Mouse (Mus musculus) heart, embryonic 15.5 days (tissue): ENCODE measurements at regions not wholly inside any gene's neighbourhood (a gene's known extent, or its start where the extent isn't known, plus 50 kb on each side); places are given as distances from the start of the nearest gene placed in this dataset.
A peak's percentile ranks its signal among the peaks of the same experiment; 100 is the strongest.

Experiments used
- ATAC-seq: fragments of 200-750 bp; cut with Nextera tagmentation; replicated peaks from 2 replicates; pipeline ENCODE4 v1.8.0; 2017; ENCODE audit warnings: low read depth, moderate TSS enrichment; ENCODE audit not compliant: insufficient number of reproducible peaks, insufficient read depth, low FRiP score
- H3K27ac ChIP-seq: fragments of 300-500 bp; sonication (generic); 2 replicates; pipeline ENCODE4 v1.5.1; 2015; ENCODE audit warnings: mild to moderate bottlenecking, inconsistent platforms
- H3K27me3 ChIP-seq: fragments of 300-500 bp; sonication (generic); 2 replicates; pipeline ENCODE4 v1.6.1; 2015; ENCODE audit warnings: inconsistent platforms
- H3K36me3 ChIP-seq: fragments of 300-500 bp; sonication (generic); 2 replicates; pipeline ENCODE4 v1.6.1; 2015; ENCODE audit warnings: mild to moderate bottlenecking, inconsistent platforms
- H3K4me1 ChIP-seq: fragments of 300-500 bp; sonication (generic); replicated peaks from 2 replicates; pipeline ENCODE4 v1.6.1; 2015; ENCODE audit warnings: inconsistent platforms
- H3K4me2 ChIP-seq: fragments of 300-500 bp; sonication (generic); 2 replicates; pipeline ENCODE4 v1.6.1; 2015; ENCODE audit warnings: inconsistent platforms, mild to moderate bottlenecking, moderate library complexity
- H3K4me3 ChIP-seq: fragments of 300-500 bp; sonication (generic); 2 replicates; pipeline ENCODE4 v1.5.1; 2015; ENCODE audit warnings: mild to moderate bottlenecking, inconsistent platforms
- H3K9ac ChIP-seq: fragments of 300-500 bp; sonication (generic); 2 replicates; pipeline ENCODE4 v1.6.1; 2015; ENCODE audit warnings: mild to moderate bottlenecking, inconsistent platforms
- H3K9me3 ChIP-seq: fragments of 300-500 bp; sonication (generic); replicated peaks from 2 replicates; pipeline ENCODE4 v1.6.1; 2016; ENCODE audit warnings: inconsistent platforms
- WGBS: fragments of 180-500 bp; shearing (Covaris S2); methylation state at CpG from one replicate; pipeline ENCODE4 v1.1.7; 2015; ENCODE audit warnings: mixed read lengths; 5-methylcytosine and 5-hydroxymethylcytosine counted together

DNA sequence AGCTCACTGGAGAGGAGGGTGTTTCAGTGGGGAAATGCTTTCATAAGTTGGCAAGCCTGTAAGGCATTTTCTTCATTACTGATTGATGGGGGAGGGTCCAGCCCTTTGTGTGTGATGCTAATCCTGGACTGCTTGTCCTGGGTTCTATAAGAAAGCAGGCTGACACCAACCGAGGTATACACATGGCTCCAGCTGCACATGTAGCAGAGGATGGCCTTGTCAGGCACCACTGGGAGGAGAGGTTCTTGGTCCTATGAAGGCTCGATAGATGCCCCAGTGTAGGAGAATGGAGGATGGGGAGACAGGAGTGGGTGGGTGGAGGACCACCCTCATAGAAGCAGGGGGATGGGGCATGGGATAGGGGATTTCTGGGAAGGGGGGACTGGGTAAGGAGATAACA, 151.0 kb downstream of the Fam173b start:
- Histone ChIP-seq H3K27me3 (no peaks in the 10 kb centered on the region), H3K4me2 (no peak overlapping the region), H3K4me3 (no peak overlapping the region), H3K27ac (no peak overlapping the region), H3K4me1 (no peaks in the 10 kb centered on the region), H3K9ac (no peak overlapping the region), H3K9me3 (no peaks in the 10 kb centered on the region), H3K36me3 (no peaks in the 10 kb centered on the region)
- 77% methylated on average over 2 of the region's 2 CpGs for WGBS
- no peak for ATAC-seq

DNA sequence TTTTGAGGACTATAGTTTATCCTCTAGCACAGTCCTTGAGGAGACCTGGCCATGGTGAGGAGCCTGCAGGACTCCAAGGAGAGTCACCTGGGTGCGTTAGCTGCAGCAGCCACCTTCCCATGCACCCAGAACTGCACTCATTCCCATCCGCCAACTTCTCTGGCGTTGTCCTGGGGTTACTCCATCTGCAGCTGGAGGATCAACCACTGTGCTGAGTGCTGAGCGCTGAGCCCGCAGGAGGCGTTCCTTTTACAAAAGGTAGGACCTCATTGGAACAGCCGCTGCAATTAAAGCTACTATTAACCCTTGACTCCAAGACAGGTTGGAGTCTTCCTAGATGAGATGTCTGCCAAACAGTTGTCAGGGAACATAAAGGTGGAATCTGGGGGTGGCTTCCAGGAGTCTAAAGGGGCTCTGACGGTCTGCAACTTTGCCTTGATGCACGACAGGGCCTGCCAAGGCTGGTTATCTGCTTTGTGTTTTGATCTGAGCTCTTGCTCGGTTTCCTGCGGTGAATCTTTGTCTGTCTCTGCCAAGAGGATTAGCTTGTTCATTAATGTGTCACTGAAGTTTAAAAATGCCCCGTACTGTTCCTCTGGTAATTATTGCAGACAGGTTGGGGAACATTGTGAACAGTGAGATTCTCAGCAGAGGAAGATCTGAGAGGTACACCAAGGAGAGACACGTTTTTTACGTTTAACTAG, 152.1 kb downstream of the Fam173b start:
- Histone ChIP-seq H3K9me3 (no peaks in the 10 kb centered on the region), H3K9ac (no peak overlapping the region), H3K4me1 (no peaks in the 10 kb centered on the region), H3K4me2 (no peak overlapping the region), H3K27ac (no peak overlapping the region), H3K36me3 (no peaks in the 10 kb centered on the region), H3K4me3 (no peak overlapping the region), H3K27me3 (no peaks in the 10 kb centered on the region)
- no peak for ATAC-seq
- 45% methylated on average over 14 of the region's 14 CpGs for whole genome bisulfite sequencing

DNA sequence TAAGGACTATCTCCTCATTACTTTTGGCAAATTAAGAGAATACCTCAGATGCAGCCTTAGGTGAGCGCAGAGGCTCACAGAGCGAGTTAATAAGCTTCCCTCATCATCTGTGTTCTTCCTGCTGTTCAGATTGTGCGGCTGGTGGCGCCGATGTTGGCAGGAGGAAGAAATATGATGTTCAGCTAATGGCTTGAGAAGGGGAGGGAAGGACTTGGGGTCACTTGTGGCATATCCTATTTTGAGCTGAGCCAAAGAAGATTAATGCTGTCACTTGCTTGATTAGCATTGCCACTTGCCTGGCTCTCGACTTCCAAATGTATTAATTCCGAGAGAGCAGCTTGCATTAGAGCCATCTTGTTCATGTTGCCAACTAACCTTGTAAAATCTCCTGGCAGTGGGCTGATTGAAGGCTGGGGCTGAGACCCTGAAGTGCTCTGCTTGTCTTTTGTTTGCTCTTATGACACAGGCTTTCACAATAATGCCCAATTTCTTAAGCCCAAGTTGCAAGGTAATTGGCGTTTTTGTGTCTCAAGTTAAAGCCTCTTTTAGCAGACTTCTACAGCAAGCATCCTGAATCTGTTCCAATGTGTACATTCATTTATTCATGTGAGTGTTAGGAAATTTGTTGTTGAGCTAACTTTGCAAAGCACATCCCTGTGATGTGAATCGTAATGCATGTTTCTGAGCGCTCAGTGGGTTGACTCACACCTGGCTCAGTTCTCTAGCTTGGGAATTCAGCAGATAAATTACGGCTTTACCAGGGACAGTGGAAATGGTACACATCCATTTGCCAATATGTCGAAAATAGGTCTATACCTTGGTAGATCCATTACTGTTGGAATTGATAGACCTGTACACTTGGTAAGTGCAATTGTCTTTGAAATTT, 167.6 kb downstream of the Fam173b start:
- no peak for ATAC-seq

DNA sequence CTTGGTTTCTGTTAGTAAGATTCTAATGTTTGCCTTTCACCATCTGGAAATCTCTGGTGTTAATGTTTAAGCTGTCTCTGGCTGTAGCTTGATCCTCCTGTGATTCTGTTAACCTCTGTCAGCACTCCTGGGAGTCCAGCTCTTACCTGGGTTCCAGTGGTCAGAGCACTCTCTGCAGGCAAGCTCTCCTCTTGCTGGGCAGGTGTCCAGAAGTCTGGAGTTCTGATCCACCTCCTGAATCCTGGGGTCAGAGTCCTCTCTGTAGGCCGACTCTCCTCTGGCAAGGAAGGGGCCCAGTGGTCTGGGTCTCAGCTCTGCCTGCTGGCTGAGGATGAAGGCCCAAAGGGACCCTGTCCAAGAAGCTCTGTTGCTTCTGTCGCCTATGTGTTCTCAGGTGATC, 181.4 kb downstream of the Fam173b start:
- H3K36me3 ChIP-seq: no peaks in the 10 kb centered on the region
- H3K27me3 ChIP-seq: no peaks in the 10 kb centered on the region
- no peak overlapping the region for H3K27ac ChIP-seq
- no peak overlapping the region for H3K9ac ChIP-seq
- no peak overlapping the region for H3K4me3 ChIP-seq
- no peak overlapping the region for H3K4me2 ChIP-seq
- WGBS: 71% methylated on average over 2 of the region's 2 CpGs
- H3K4me1 ChIP-seq: no peaks in the 10 kb centered on the region
- no peaks in the 10 kb centered on the region for H3K9me3 ChIP-seq
- ATAC-seq: no peak

More for the DNA sequence above, 167.6 kb downstream of the Fam173b start:
- Histone ChIP-seq H3K4me1 (no peaks in the 10 kb centered on the region), H3K27me3 (no peaks in the 10 kb centered on the region), H3K4me3 (no peak overlapping the region), H3K4me2 (no peak overlapping the region), H3K27ac (no peak overlapping the region), H3K9ac (no peak overlapping the region), H3K9me3 (no peaks in the 10 kb centered on the region; the same call in 1 of the 2 replicates), H3K36me3 (no peaks in the 10 kb centered on the region)
- WGBS: 79% methylated on average over 12 of the region's 12 CpGs

DNA sequence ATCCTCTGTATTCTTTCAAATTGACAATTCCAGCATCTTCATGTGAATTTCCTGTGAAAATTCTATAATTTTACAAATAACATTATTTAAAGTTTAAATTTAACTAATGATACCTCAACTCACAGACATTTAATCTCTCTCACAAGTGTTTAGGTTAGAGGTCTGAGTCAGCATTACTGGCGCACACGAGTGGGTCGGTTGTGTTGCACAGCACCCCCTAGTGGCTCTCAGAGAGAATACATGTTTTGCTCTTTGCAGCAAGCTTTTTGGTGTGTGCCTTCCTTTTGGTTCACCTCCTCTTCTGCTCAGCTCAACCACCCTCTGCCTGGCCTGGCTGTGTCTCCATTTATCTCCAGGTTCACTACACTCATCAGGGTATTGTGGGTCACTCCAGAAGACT, 183.4 kb downstream of the Fam173b start:
- Histone ChIP-seq H3K27ac (no peak overlapping the region), H3K4me3 (no peak overlapping the region), H3K36me3 (no peaks in the 10 kb centered on the region), H3K9ac (no peak overlapping the region), H3K4me2 (no peak overlapping the region), H3K4me1 (no peaks in the 10 kb centered on the region), H3K27me3 (no peaks in the 10 kb centered on the region), H3K9me3 (no peaks in the 10 kb centered on the region)
- 73% methylated on average over 3 of the region's 3 CpGs for WGBS
- ATAC-seq: no peak

DNA sequence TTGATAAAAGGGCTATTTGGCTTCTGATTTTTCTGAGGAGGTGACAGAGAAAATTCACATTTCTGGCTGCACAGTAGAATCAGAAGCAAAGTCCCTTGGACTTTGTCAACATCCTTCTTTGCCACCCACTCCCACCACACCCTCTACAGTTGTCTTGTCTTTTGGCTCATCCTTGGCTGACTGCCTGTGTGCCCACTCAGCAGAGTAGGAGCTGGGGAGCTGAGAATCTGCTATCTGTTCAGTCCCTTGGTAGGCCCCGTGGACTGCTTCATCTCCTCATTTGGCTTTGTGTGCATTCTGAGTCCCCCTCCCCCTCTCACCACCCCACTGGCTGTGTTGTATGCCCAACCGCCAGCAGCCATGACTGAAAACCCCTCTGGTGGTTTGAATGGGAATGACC, 197.2 kb downstream of the Fam173b start:
- 72% methylated on average over 2 of the region's 2 CpGs for WGBS
- H3K9me3 ChIP-seq: no peaks in the 10 kb centered on the region
- no peak overlapping the region for H3K27ac ChIP-seq
- no peak overlapping the region for H3K4me2 ChIP-seq
- H3K36me3 ChIP-seq: no peaks in the 10 kb centered on the region
- no peaks in the 10 kb centered on the region for H3K27me3 ChIP-seq
- no peaks in the 10 kb centered on the region for H3K4me1 ChIP-seq
- H3K4me3 ChIP-seq: no peak overlapping the region
- H3K9ac ChIP-seq: no peak overlapping the region
- ATAC-seq: no peak

DNA sequence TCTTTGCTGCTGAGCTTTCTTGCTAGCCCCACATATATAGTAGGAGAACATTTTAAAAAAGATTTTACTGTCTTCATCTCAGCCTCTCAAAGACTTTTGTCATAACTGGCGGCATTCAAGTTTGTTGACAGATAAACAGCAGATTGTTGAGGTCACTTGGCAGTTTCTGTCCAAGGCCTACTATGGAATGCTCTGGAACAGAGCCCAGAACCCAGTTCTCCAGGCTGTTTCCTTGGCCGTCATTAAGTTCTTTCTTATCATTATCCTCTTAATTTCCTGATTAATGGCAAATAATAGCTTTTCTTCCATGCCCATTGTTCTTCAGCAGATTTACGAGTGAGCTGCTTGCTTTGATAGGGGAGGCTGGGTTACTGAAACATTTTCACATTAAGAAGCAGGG, 203.9 kb downstream of the Fam173b start:
- Histone ChIP-seq H3K27ac (0 out of 2 replicates have a peak overlapping the region, but pooled peaks have one; percentile 27), H3K9ac (no peak overlapping the region), H3K4me1 (peaks cover 11% of the 10 kb centered on the region), H3K4me3 (no peak overlapping the region), H3K4me2 (no peak overlapping the region), H3K36me3 (no peaks in the 10 kb centered on the region), H3K27me3 (no peaks in the 10 kb centered on the region), H3K9me3 (no peaks in the 10 kb centered on the region)
- no peak for ATAC-seq
- WGBS: 15% methylated on average over 3 of the region's 3 CpGs

DNA sequence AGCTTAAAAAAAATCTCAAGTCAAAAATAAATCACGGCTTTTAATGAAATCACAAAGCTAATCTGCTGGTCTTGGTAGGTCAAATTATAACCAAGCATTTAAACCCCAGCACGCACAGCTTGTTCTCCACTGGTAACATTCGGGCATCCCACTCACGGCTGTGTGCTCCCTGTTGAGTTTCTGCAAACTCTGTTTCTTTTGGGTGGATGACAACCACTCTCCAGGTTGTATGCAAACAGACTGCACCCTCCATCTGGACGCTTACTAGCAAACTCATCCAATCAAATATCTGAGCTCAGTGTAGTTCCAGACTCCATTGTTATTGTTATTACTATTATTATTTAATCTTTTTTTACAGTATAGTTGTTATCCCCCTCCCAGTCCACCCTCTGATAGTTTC, 213.9 kb downstream of the Fam173b start:
- 77% methylated on average over 5 of the region's 5 CpGs for WGBS
- H3K4me3 ChIP-seq: no peak overlapping the region
- H3K4me2 ChIP-seq: no peak overlapping the region
- no peaks in the 10 kb centered on the region for H3K9me3 ChIP-seq
- no peak for ATAC-seq
- no peaks in the 10 kb centered on the region for H3K36me3 ChIP-seq
- H3K27me3 ChIP-seq: no peaks in the 10 kb centered on the region
- no peaks in the 10 kb centered on the region for H3K4me1 ChIP-seq
- H3K9ac ChIP-seq: no peak overlapping the region
- H3K27ac ChIP-seq: no peak overlapping the region

DNA sequence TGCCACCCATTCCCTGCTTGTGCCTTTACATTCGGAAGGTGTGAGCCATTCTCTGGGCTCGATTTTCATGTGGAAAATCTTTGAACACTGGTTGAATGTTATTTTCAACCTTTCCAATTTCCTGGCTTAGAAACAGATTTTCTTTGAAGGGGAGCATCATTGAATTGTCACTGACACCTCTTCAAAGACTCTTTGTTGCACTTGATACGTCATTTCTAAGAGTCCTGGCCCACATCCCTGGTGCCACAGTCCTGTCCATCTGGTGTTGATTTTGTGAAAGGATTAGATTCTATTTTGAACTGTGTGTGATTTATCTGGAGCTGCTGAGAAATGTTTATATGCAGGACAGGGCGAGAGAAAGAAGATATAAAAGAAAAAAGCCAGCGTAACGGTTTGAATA, 217.6 kb downstream of the Fam173b start:
- H3K9ac ChIP-seq: no peak overlapping the region
- no peak for ATAC-seq
- no peak overlapping the region for H3K4me2 ChIP-seq
- H3K36me3 ChIP-seq: no peaks in the 10 kb centered on the region
- no peak overlapping the region for H3K4me3 ChIP-seq
- no peaks in the 10 kb centered on the region for H3K4me1 ChIP-seq
- no peaks in the 10 kb centered on the region for H3K27me3 ChIP-seq
- H3K27ac ChIP-seq: no peak overlapping the region
- H3K9me3 ChIP-seq: no peaks in the 10 kb centered on the region
- WGBS: 52% methylated on average over 6 of the region's 6 CpGs

DNA sequence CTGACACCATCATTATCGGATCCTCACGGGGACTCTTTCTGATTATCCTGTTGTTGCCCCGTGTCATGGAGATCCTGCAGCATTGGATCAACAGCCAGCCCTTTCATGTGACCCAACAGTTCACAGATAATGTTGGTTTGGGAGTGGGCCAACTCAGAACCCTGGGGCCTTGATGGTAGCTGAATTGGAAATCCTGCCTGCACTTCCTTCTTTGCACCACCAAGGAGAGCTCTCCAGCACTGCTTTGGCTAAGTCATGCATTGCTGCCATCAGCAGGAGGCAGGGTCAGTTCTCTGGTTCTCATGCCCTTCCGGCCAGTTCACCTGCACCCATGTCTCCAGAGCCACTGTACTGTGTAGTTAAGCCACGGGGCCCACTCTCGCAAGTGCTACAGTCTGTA, 225.6 kb downstream of the Fam173b start:
- no peak overlapping the region for H3K4me3 ChIP-seq
- 74% methylated on average over 6 of the region's 6 CpGs for WGBS
- no peak for ATAC-seq
- H3K27ac ChIP-seq: no peak overlapping the region
- H3K9me3 ChIP-seq: no peaks in the 10 kb centered on the region
- no peaks in the 10 kb centered on the region for H3K4me1 ChIP-seq
- H3K4me2 ChIP-seq: no peak overlapping the region
- H3K9ac ChIP-seq: no peak overlapping the region
- H3K27me3 ChIP-seq: no peaks in the 10 kb centered on the region
- H3K36me3 ChIP-seq: no peaks in the 10 kb centered on the region

DNA sequence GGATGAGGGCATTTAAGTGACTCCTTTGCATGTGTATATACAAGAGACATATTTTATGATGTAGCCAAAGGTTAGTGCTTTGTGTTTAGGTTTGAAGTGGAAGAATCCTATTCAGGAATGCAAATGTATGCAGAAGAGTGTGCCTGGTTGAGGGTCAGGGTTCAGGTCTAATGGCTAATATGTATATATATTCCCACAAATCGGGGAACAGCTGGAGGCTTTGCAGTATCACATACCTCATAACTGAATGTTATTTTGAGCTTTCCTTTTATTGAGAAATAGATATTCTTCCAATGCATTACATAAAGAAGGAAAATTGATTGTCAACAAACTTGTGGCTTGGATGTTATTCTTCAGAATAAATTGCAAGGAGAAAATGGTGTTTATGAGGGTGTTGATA, 239.9 kb downstream of the Fam173b start:
- H3K4me2 ChIP-seq: no peak overlapping the region
- H3K4me1 ChIP-seq: no peaks in the 10 kb centered on the region
- H3K27me3 ChIP-seq: no peaks in the 10 kb centered on the region
- no peaks in the 10 kb centered on the region for H3K36me3 ChIP-seq
- no peaks in the 10 kb centered on the region for H3K9me3 ChIP-seq
- H3K4me3 ChIP-seq: no peak overlapping the region
- no peak overlapping the region for H3K27ac ChIP-seq
- WGBS: 74% methylated on average over 1 of the region's 1 CpGs
- H3K9ac ChIP-seq: no peak overlapping the region
- no peak for ATAC-seq

DNA sequence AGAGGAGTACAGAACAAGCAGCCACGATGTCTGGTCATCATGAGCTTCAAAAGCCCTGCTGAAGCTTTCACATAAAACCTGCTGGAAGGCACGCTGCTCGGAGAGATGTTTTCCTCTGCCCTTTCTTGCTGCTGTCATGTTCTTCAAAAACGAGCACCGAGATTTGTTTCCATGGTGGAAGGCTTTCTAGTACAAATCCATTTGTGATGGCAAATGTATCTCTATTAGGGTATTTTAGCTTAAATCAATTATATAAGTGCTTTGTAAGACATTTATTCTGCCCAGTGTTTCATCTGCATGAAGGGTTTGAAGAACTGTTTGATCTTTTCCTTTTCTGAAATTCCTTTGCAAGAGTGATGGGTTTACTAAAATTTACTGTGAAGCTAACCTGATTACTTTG, 253.1 kb downstream of the Fam173b start:
- Histone ChIP-seq H3K9ac (no peak overlapping the region), H3K4me1 (no peaks in the 10 kb centered on the region), H3K4me3 (no peak overlapping the region), H3K36me3 (no peaks in the 10 kb centered on the region), H3K27ac (no peak overlapping the region), H3K9me3 (no peaks in the 10 kb centered on the region), H3K4me2 (no peak overlapping the region), H3K27me3 (no peaks in the 10 kb centered on the region)
- 70% methylated on average over 5 of the region's 5 CpGs for WGBS
- no peak for ATAC-seq
